Mouse (Mus musculus): ENCODE measurements around the gene Rps15. TPM values are rescaled to one million over a fixed set of nuclear protein-coding genes. Genes with fewer than 3 reads are reported as not detected.
A peak's percentile ranks its signal among the peaks of the same experiment; 100 is the strongest.

Gene Rps15
- polyA plus RNA-seq, 1 experiment from 2014 or later, result 671 TPM

DNA sequence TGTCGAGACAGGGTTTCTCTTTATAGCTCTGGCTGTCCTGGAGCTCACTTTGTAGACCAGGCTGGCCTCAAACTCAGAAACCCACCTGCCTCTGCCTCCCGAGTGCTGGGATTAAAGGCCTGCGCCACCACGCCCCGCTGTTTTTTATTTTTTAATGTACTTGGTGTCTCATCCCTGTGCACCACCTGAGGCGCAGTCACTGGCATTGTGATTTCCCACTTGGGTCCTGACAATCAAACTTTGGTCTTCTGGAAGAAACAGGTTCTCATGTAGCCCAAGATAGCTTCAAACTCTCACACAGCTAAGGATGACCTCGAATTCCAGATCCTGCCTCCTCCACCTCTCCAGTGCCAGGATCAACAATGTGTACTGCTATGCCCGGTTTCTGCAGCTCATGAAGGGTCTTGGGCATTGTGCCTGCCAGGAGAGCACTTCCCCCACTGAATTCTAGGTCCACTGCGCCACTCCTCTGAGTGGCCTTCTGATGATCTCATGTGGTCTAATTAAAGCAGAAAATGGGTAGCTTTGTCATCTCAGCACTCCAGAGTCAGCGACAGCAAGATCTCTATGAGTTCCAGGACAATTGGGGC, 29.4 kb upstream of the Rps15 start:
- Histone ChIP-seq H3K27me3 (no peaks in the 10 kb centered on the region; the same call in 1 of the 2 replicates), H3K4me1 (peaks cover 58% of the 10 kb centered on the region), H3K9me3 (no peaks in the 10 kb centered on the region), H3K36me3 (peaks cover 25% of the 10 kb centered on the region), H3K27ac (replicated peaks) (no peak overlapping the region), H3K4me2 (replicated peaks) (no peak overlapping the region), H3K9ac (replicated peaks) (no peak overlapping the region), H3K4me3 (no peak overlapping the region)
- no peak for ATAC-seq (ENCODE audit: low FRiP score, low read depth)
- 96% methylated on average over 10 of the region's 10 CpGs for WGBS

DNA sequence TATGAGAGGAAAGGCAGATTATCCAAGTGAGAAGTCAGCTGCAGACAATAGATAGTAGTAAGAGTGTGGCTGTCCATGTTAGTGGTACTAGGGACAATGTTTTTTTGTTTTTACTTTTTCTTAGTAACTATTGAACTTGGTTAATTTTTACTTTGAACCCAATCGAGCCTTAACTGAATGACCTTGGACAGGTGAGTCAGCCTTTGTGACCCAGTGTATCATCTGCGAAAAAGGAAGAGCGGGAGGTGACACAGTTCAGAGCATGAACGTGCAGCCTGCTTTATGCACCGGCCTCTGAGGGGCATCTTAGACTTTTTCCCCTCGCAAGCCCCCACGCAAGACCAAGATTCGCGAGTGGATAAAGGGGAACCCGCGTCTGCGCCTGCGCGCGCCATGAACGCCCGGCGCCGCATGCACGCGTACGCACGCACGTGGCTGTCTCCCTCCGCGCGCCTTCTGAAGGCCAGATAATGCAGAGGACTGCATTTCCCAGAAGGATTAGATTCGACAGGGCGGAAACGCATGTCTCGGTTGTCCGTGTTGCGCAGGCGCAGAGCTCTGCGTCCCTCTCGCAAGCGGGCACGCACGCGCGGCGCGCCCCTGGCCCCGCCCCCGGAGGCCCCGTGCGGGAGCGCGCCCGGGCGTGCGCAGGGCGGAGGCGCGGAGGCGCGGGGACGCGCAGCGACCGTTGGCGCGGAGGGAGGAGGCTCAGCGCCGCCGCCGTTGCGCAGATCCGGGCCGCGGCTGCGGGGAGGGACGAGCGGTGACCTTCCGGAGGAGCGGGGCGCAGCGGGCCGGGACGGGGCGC, 27.7 kb upstream of the Rps15 start:
- Histone ChIP-seq H3K9me3 (no peaks in the 10 kb centered on the region), H3K4me1 (peaks cover 62% of the 10 kb centered on the region), H3K4me3 (peak overlapping the region; percentile 94), H3K36me3 (peaks cover 14% of the 10 kb centered on the region), H3K27ac (replicated peaks) (peak overlapping the region; percentile 72), H3K27me3 (no peaks in the 10 kb centered on the region), H3K4me2 (replicated peaks) (peak overlapping the region; percentile 68), H3K9ac (replicated peaks) (peak overlapping the region; percentile 99)
- ATAC-seq (ENCODE audit: low FRiP score, low read depth), result peak; percentile 66
- WGBS, result 2% methylated on average over 81 of the region's 81 CpGs

DNA sequence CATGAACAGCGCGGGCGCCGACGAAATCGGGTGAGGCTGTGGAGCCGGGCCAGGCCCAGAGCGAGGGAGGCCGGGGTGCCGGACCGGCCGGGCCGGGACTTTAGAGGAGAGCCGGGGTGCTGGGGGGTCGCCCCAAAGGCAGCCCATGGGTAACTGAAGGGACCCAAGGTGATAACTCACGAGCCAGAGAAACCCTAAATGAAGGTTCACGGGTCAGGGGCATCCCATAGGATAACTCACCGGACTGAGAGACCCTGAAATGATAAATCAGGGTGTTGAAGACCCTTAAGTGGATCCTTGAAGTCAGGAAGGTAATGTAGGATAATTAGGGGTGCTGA, 27.1 kb upstream of the Rps15 start:
- H3K27ac ChIP-seq (replicated peaks), result peak overlapping the region; percentile 72
- no peaks in the 10 kb centered on the region for H3K27me3 ChIP-seq
- H3K9ac ChIP-seq (replicated peaks), result peak overlapping the region; percentile 99
- ATAC-seq (ENCODE audit: low FRiP score, low read depth), result peak; percentile 25; the same call in 1 of the 2 replicates
- WGBS, result 2% methylated on average over 18 of the region's 18 CpGs
- H3K9me3 ChIP-seq, result no peaks in the 10 kb centered on the region
- H3K4me3 ChIP-seq, result peak overlapping the region; percentile 94
- H3K36me3 ChIP-seq, result peaks cover 18% of the 10 kb centered on the region
- H3K4me2 ChIP-seq (replicated peaks), result peak overlapping the region; percentile 68
- H3K4me1 ChIP-seq, result peaks cover 60% of the 10 kb centered on the region

DNA sequence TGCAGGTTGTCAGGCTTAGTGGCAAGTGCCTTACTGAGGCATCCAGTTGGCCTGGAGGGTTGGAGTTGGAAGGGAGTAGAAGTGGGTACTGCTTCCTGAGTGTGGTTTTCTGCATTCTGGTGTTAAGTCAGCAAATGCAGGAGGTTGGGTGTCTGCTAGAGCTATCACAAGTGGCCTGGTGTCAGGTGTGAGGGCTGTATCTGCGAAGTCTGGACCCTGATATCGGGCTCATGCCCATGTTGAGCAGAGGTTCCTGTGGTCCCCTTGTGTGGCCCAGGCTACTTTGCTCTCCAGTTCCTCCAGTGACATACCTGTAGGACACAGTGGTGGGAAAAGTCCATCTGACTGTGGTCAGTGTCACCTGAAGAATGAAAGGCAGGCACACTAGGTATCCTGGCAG, 22.2 kb upstream of the Rps15 start:
- no peak overlapping the region for H3K4me3 ChIP-seq
- peaks cover 56% of the 10 kb centered on the region for H3K4me1 ChIP-seq
- no peak for ATAC-seq (ENCODE audit: low FRiP score, low read depth)
- WGBS, result 95% methylated on average over 2 of the region's 2 CpGs
- H3K9me3 ChIP-seq, result no peaks in the 10 kb centered on the region
- no peak overlapping the region for H3K4me2 ChIP-seq (replicated peaks)
- H3K27me3 ChIP-seq, result no peaks in the 10 kb centered on the region
- H3K36me3 ChIP-seq, result peaks cover 49% of the 10 kb centered on the region
- no peak overlapping the region for H3K9ac ChIP-seq (replicated peaks)
- H3K27ac ChIP-seq (replicated peaks), result no peak overlapping the region

DNA sequence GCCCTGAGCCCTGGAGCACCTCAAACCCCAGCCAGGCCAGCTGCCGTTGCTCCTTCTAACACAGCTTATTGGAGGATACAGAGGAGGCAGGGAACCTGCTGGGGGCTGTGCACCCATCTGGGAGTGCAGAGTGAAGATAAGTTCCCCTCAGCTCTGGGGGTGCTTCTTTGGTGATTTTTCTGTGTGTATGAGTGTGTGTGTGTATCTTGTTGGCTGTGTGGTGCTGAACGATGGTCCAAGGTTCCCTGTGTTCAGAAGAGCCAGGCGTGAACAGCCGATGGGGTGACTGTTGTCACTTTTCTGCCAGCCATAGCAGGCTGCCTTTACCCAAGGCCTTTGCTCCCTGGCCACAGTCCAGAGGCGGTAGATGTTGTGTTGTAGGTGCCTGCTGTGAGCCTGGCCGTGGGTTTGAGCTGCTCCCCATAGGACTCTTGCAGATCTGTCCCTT, 21.5 kb upstream of the Rps15 start:
- Histone ChIP-seq H3K27me3 (no peaks in the 10 kb centered on the region), H3K4me3 (no peak overlapping the region), H3K9me3 (no peaks in the 10 kb centered on the region), H3K36me3 (peaks cover 54% of the 10 kb centered on the region), H3K4me1 (peaks cover 54% of the 10 kb centered on the region), H3K27ac (replicated peaks) (no peak overlapping the region), H3K4me2 (replicated peaks) (no peak overlapping the region), H3K9ac (replicated peaks) (no peak overlapping the region; the same call in 1 of the 2 replicates)
- no peak for ATAC-seq (ENCODE audit: low FRiP score, low read depth)
- 79% methylated on average over 6 of the region's 6 CpGs for WGBS

DNA sequence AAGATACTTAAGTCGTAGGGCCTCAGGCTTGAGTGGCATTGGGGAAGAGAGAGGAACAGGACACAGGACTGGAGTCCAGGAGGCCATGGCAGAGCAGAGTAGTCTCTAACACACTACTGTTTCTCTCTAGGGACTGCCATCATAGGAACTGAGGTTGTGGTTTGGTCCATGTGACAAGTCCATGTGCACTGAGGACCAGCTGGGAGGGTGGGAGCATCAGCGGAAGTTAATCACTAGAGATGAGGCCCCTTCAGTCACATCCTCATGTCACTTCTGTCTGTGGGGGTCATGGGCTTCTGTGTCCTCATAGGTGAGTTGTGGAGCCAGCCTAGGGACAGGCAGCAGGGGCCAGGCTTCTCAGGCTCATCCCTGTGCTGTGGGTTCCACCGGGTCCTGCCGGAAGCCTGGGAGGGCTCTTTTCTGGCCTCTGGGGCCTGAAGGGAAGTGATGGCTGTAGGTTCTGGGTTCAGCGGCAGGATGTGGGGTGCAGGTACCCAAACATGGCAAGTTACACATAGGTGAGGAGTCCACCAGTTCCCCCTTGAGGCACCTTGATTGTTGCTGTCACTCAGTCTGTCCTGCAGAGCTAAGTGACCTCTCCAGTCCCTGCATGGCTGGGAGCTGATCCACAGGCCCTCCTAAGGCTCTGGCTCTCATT, 20.9 kb upstream of the Rps15 start:
- H3K4me3 ChIP-seq, result no peak overlapping the region
- 92% methylated on average over 5 of the region's 5 CpGs for WGBS
- peaks cover 48% of the 10 kb centered on the region for H3K4me1 ChIP-seq
- H3K36me3 ChIP-seq, result peaks cover 60% of the 10 kb centered on the region
- H3K4me2 ChIP-seq (replicated peaks), result no peak overlapping the region
- H3K27me3 ChIP-seq, result no peaks in the 10 kb centered on the region
- H3K9ac ChIP-seq (replicated peaks), result no peak overlapping the region; the same call in 1 of the 2 replicates
- H3K27ac ChIP-seq (replicated peaks), result no peak overlapping the region
- ATAC-seq (ENCODE audit: low FRiP score, low read depth), result no peak
- H3K9me3 ChIP-seq, result no peaks in the 10 kb centered on the region

DNA sequence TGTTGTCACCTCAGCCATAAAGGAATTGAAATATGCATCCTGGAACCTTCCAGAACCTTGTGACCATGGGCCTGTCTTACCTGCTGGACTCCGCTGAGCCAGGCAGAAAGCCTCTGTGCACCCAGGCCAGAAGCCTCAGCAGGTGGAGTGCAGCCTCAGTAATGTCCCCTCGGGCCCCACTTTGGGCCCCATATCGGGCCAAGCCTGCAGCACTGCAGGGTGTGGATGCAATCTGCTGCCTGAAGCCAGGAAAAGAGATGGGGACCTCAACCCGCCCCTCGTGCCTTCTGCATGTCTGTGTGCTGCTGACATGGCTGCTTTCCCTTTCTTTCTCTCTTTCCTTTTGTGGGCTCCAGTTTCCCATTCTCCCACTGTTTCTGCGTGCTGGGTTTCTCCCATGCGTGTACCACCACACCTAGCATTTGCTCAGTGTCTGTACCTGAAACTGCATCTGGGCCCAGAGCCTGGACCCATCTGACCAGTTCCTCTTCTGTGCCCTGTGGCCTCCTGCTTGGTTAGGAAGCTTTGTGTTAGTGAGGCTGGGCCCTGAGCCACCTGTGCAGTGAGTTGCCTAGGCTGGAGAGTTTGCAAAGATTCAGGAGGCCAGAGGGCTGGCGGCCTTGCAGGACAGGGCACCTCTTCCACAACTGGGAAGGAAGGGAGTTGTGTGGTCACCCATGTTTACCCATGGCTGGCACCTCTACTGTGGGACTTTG, 20.2 kb upstream of the Rps15 start:
- no peaks in the 10 kb centered on the region for H3K9me3 ChIP-seq
- peaks cover 63% of the 10 kb centered on the region for H3K36me3 ChIP-seq
- 91% methylated on average over 8 of the region's 8 CpGs for WGBS
- no peaks in the 10 kb centered on the region for H3K27me3 ChIP-seq
- peaks cover 41% of the 10 kb centered on the region for H3K4me1 ChIP-seq
- no peak for ATAC-seq (ENCODE audit: low FRiP score, low read depth)
- no peak overlapping the region for H3K27ac ChIP-seq (replicated peaks)
- no peak overlapping the region for H3K4me2 ChIP-seq (replicated peaks)
- no peak overlapping the region for H3K9ac ChIP-seq (replicated peaks)
- H3K4me3 ChIP-seq, result no peak overlapping the region

DNA sequence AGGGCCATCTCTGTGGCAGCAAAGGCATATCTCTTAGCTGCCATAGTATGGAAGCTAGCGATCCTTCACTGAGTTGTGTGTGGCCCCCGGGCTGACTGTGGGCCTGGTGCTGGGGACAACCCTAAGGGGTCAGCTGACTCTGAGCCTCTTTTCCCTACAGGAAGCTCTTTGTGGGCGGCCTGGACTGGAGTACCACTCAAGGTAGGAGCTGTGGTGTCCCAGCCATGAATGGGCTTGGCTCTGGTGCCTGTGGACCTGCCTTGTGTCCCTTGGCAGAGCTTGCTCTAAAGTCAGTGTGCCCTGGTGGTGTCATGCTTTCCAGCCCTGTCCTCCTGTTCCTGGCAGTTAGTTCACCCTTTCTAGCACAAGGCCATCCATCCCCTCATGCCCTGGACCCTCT, 18.4 kb upstream of the Rps15 start:
- Histone ChIP-seq H3K36me3 (peaks cover 73% of the 10 kb centered on the region), H3K4me2 (replicated peaks) (no peak overlapping the region), H3K9me3 (no peaks in the 10 kb centered on the region), H3K27ac (replicated peaks) (no peak overlapping the region), H3K4me3 (no peak overlapping the region), H3K9ac (replicated peaks) (no peak overlapping the region), H3K27me3 (no peaks in the 10 kb centered on the region), H3K4me1 (peaks cover 25% of the 10 kb centered on the region)
- no peak for ATAC-seq (ENCODE audit: low FRiP score, low read depth)
- WGBS, result 94% methylated on average over 3 of the region's 3 CpGs

DNA sequence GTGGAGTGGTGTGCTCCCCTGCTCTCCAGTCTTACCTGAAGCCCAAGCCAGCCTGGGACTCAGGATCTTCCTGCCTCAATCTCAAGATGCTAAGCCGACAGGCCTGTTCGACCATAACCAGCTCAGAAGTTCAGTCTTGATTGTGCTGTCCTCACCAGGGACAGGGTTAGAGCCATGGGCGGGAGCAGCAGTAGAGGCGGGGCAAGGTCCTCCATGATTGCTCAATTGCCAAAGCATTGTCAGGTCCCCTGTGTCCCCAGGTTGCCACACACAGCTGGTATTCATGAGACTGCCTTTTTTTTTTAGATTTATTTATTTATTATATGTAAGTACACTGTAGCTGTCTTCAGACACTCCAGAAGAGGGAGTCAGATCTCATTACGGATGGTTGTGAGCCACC, 16.0 kb upstream of the Rps15 start:
- ATAC-seq (ENCODE audit: low FRiP score, low read depth), result no peak
- Histone ChIP-seq H3K9ac (replicated peaks) (no peak overlapping the region), H3K27me3 (no peaks in the 10 kb centered on the region), H3K9me3 (no peaks in the 10 kb centered on the region), H3K4me1 (0 out of 2 replicates have a peak, but pooled peaks cover 8% of the 10 kb centered on the region), H3K36me3 (peaks cover 84% of the 10 kb centered on the region), H3K4me2 (replicated peaks) (no peak overlapping the region), H3K4me3 (no peak overlapping the region), H3K27ac (replicated peaks) (no peak overlapping the region)
- WGBS, result 85% methylated on average over 5 of the region's 5 CpGs

DNA sequence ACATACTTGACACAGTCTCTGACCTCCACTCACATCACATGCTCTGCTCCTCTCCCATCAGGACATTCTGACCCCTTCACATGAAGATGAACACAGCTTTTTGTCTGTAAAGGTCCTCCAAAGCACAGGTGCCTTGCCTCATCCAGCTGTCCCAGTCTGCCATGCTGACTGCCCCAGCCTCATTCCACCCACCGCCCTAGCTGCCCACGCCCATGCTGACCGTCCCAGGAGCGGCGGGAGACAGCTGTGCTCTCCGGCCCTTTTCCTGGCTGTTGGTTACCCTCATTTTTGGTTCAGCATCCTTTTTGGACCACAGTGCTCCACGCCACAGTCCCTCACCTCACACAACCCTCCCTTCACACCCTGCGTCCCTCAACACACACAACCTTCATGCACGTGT, 13.9 kb upstream of the Rps15 start:
- H3K36me3 ChIP-seq, result peaks cover 95% of the 10 kb centered on the region
- H3K4me2 ChIP-seq (replicated peaks), result no peak overlapping the region
- WGBS, result 96% methylated on average over 9 of the region's 9 CpGs
- ATAC-seq (ENCODE audit: low FRiP score, low read depth), result no peak
- H3K9me3 ChIP-seq, result no peaks in the 10 kb centered on the region
- peaks cover 3% of the 10 kb centered on the region; the same call in 1 of the 2 replicates for H3K4me1 ChIP-seq
- no peak overlapping the region for H3K4me3 ChIP-seq
- H3K9ac ChIP-seq (replicated peaks), result no peak overlapping the region
- H3K27ac ChIP-seq (replicated peaks), result no peak overlapping the region
- no peaks in the 10 kb centered on the region for H3K27me3 ChIP-seq

DNA sequence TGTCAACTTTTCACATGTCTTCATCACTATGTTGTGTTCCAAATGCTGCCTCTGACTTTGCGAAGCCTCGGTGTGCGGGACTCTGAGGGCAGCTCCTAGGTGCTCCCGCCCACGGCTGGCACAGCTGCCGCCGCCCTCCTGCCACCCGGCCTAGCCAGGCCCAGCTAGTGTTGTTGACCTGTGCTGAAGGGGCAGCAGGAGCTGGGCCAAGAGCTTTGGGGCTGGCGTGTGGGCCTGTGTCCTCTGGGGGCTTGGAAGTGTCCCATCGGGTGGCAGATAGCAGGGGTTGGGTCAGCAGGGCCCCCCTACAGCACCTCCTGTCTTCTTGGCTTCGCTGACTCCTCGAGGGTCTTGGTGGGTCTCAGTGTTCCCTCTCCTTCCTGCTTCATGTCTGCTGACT, 13.0 kb upstream of the Rps15 start:
- no peak for ATAC-seq (ENCODE audit: low FRiP score, low read depth)
- H3K27ac ChIP-seq (replicated peaks), result 0 out of 2 replicates have a peak overlapping the region, but pooled peaks have one; percentile 39
- peaks cover 95% of the 10 kb centered on the region for H3K36me3 ChIP-seq

More for the DNA sequence above, 13.0 kb upstream of the Rps15 start:
- Histone ChIP-seq H3K9me3 (no peaks in the 10 kb centered on the region), H3K9ac (replicated peaks) (no peak overlapping the region), H3K4me2 (replicated peaks) (no peak overlapping the region), H3K4me1 (peaks cover 3% of the 10 kb centered on the region; the same call in 1 of the 2 replicates), H3K4me3 (no peak overlapping the region), H3K27me3 (no peaks in the 10 kb centered on the region; the same call in 1 of the 2 replicates)
- WGBS, result 95% methylated on average over 12 of the region's 12 CpGs

Measured in midbrain, embryonic 12.5 days (tissue).